Mouse (Mus musculus) stomach, postnatal 0 days (tissue): Measurements from ENCODE around the gene Aunip. TPM values are rescaled to one million over a fixed set of nuclear protein-coding genes. Genes with fewer than 3 reads are reported as not detected.

Source experiments
- ATAC-seq: fragments of 200-750 bp; cut with Nextera tagmentation; 2 replicates; pipeline ENCODE4 v1.8.0; 2017; ENCODE audit not compliant: low FRiP score, low TSS enrichment
- DNase-seq: peaks from one replicate; pipeline ENCODE4 v3.0.0-alpha.2; 2016; ENCODE audit warnings: low spot score
- H3K27ac ChIP-seq: fragments of 300-500 bp; sonication (generic); replicated peaks from 2 replicates; pipeline ENCODE4 v1.5.1; 2014; ENCODE audit warnings: mild to moderate bottlenecking, control low read depth
- H3K27me3 ChIP-seq: fragments of 300-500 bp; sonication (generic); 2 replicates; pipeline ENCODE4 v1.6.1; 2014; ENCODE audit warnings: low read length; ENCODE audit not compliant: control insufficient read depth, insufficient read depth
- H3K36me3 ChIP-seq: fragments of 300-500 bp; sonication (generic); 2 replicates; pipeline ENCODE4 v1.6.1; 2014; ENCODE audit warnings: low read length, mixed read lengths; ENCODE audit not compliant: control insufficient read depth, insufficient read depth
- H3K4me1 ChIP-seq: fragments of 300-500 bp; sonication (generic); replicated peaks from 2 replicates; pipeline ENCODE4 v1.6.1; 2014; ENCODE audit warnings: antibody characterized with exemption; ENCODE audit not compliant: control insufficient read depth, insufficient read depth
- H3K4me2 ChIP-seq: fragments of 300-500 bp; sonication (generic); replicated peaks from 2 replicates; pipeline ENCODE4 v1.6.1; 2014; ENCODE audit warnings: low read depth, mild to moderate bottlenecking, control low read depth, moderate library complexity
- H3K4me3 ChIP-seq: fragments of 300-500 bp; sonication (generic); 2 replicates; pipeline ENCODE4 v1.5.1; 2014; ENCODE audit warnings: low read depth, low read length, control low read depth
- H3K9ac ChIP-seq: fragments of 300-500 bp; sonication (generic); 2 replicates; pipeline ENCODE4 v1.6.1; 2014; ENCODE audit warnings: mild to moderate bottlenecking, low read length, control low read depth, mixed read lengths
- H3K9me3 ChIP-seq: fragments of 300-500 bp; sonication (generic); 2 replicates; pipeline ENCODE4 v1.6.1; 2016; ENCODE audit warnings: low read length; ENCODE audit not compliant: control insufficient read depth
- CTCF ChIP-seq: IDR thresholded peaks from 2 replicates; pipeline ENCODE4 v1.5.1; 2016; ENCODE audit warnings: antibody characterized with exemption, low read depth, mild to moderate bottlenecking, moderate library complexity
- EP300 ChIP-seq: optimal IDR thresholded peaks from 2 replicates; pipeline ENCODE3; 2016; ENCODE audit warnings: antibody characterized with exemption
- WGBS: fragments of 180-500 bp; shearing (Covaris S2); extraction: QIAGEN DNeasy Blood & Tissue Kit; methylation state at CpG from one replicate; pipeline ENCODE4 v1.1.7; 2014; 5-methylcytosine and 5-hydroxymethylcytosine counted together
- polyA plus RNA-seq: library from polyadenylated mRNA; unstranded; fragments of >200 nt; fragmentation: Nextera tagmentation; extraction: Ambion mirVana; gene quantifications from 2 replicates; pipeline ENCODE4 v1.2.1, GENCODE M21; 2015

The Aunip gene
- polyA plus RNA-seq, 1 experiment from 2014 or later: 3.5 TPM

- no peak overlapping the region for H3K9ac ChIP-seq
- no peaks in the 10 kb centered on the region for H3K4me1 ChIP-seq
- H3K9me3 ChIP-seq: no peaks in the 10 kb centered on the region
- TF ChIP-seq EP300 (no peak), CTCF (no peak)
- no peaks in the 10 kb centered on the region for H3K27me3 ChIP-seq
- ATAC-seq (no peak), DNase-seq (no peak)
- 0 out of 2 replicates have a peak, but pooled peaks cover 3% of the 10 kb centered on the region for H3K36me3 ChIP-seq
- no peak overlapping the region for H3K4me3 ChIP-seq
- 85% methylated on average over 4 of the region's 4 CpGs for WGBS
- H3K4me2 ChIP-seq: no peak overlapping the region
- H3K27ac ChIP-seq: no peak overlapping the region
Observed at GRCm38 (mm10) chr4:134505303-134505789, 5.5 kb upstream of the Aunip start.

GRCm38 (mm10) chr4:134505966-134506594, 4.7 kb upstream of the Aunip start:
- no peak overlapping the region for H3K4me3 ChIP-seq
- H3K27ac ChIP-seq: no peak overlapping the region
- H3K36me3 ChIP-seq: 0 out of 2 replicates have a peak, but pooled peaks cover 3% of the 10 kb centered on the region
- no peak overlapping the region for H3K9ac ChIP-seq
- DNase-seq (no peak), ATAC-seq (no peak)
- no peaks in the 10 kb centered on the region for H3K27me3 ChIP-seq
- 0 out of 2 replicates have a peak, but pooled peaks cover 1% of the 10 kb centered on the region for H3K4me1 ChIP-seq
- H3K9me3 ChIP-seq: no peaks in the 10 kb centered on the region
- 0 out of 2 replicates have a peak, but pooled peaks have one; percentile 3 for TF ChIP-seq CTCF
- TF ChIP-seq EP300: no peak
- WGBS: 70% methylated on average over 3 of the region's 4 CpGs
- no peak overlapping the region for H3K4me2 ChIP-seq

GRCm38 (mm10) chr4:134506713-134507112, 4.1 kb upstream of the Aunip start:
- no peak for TF ChIP-seq EP300
- TF ChIP-seq CTCF: no peak
- ATAC-seq (no peak), DNase-seq (no peak)
- no peaks in the 10 kb centered on the region for H3K27me3 ChIP-seq
- H3K4me3 ChIP-seq: no peak overlapping the region
- 0 out of 2 replicates have a peak, but pooled peaks cover 2% of the 10 kb centered on the region for H3K4me1 ChIP-seq
- no peaks in the 10 kb centered on the region for H3K9me3 ChIP-seq
- H3K4me2 ChIP-seq: no peak overlapping the region
- H3K36me3 ChIP-seq: 0 out of 2 replicates have a peak, but pooled peaks cover 3% of the 10 kb centered on the region
- no peak overlapping the region for H3K9ac ChIP-seq
- WGBS: 85% methylated on average over 19 of the region's 19 CpGs
- no peak overlapping the region for H3K27ac ChIP-seq

- 0 out of 2 replicates have a peak, but pooled peaks have one; percentile 0 for ATAC-seq
- no peak overlapping the region for H3K27ac ChIP-seq
Observed at GRCm38 (mm10) chr4:134510396-134510795, 403 bp upstream of the Aunip start.

GRCm38 (mm10) chr4:134511730-134512129, 931 bp downstream of the Aunip start:
- ATAC-seq: no peak
- DNase-seq: no peak
- H3K36me3 ChIP-seq: 0 out of 2 replicates have a peak, but pooled peaks cover 3% of the 10 kb centered on the region
- H3K4me2 ChIP-seq: peak overlapping the region; percentile 87
- H3K9me3 ChIP-seq: no peaks in the 10 kb centered on the region
- peak overlapping the region; percentile 49; the same call in 1 of the 2 replicates for H3K4me3 ChIP-seq
- 50% methylated on average over 6 of the region's 6 CpGs for WGBS
- no peak overlapping the region for H3K27ac ChIP-seq
- TF ChIP-seq EP300 (no peak), CTCF (no peak)
- H3K4me1 ChIP-seq: 0 out of 2 replicates have a peak, but pooled peaks cover 2% of the 10 kb centered on the region
- H3K9ac ChIP-seq: no peak overlapping the region
- no peaks in the 10 kb centered on the region for H3K27me3 ChIP-seq

More at GRCm38 (mm10) chr4:134510396-134510795, 403 bp upstream of the Aunip start:
- Histone ChIP-seq H3K9ac (no peak overlapping the region), H3K9me3 (no peaks in the 10 kb centered on the region), H3K27me3 (no peaks in the 10 kb centered on the region), H3K4me2 (no peak overlapping the region; the same call in 1 of the 2 replicates), H3K36me3 (0 out of 2 replicates have a peak, but pooled peaks cover 3% of the 10 kb centered on the region), H3K4me1 (0 out of 2 replicates have a peak, but pooled peaks cover 2% of the 10 kb centered on the region), H3K4me3 (no peak overlapping the region)
- no peak for TF ChIP-seq CTCF
- TF ChIP-seq EP300: no peak
- DNase-seq: no peak
- 81% methylated on average over 4 of the region's 4 CpGs for WGBS

GRCm38 (mm10) chr4:134512798-134513197, 2.0 kb downstream of the Aunip start:
- no peak overlapping the region for H3K9ac ChIP-seq
- H3K27ac ChIP-seq: no peak overlapping the region
- no peaks in the 10 kb centered on the region for H3K9me3 ChIP-seq
- 0 out of 2 replicates have a peak, but pooled peaks cover 5% of the 10 kb centered on the region for H3K4me1 ChIP-seq
- TF ChIP-seq CTCF: peak; percentile 80
- no peak for TF ChIP-seq EP300
- WGBS: 15% methylated on average over 15 of the region's 15 CpGs
- 0 out of 2 replicates have a peak, but pooled peaks cover 3% of the 10 kb centered on the region for H3K36me3 ChIP-seq
- ATAC-seq: peak; percentile 46
- peak overlapping the region; percentile 31; the same call in 1 of the 2 replicates for H3K4me2 ChIP-seq
- H3K27me3 ChIP-seq: no peaks in the 10 kb centered on the region
- DNase-seq: peak; percentile 86
- H3K4me3 ChIP-seq: no peak overlapping the region
